Mouse (Mus musculus) CH12.LX (cell line): ENCODE data around the gene Htra3. TPM values are rescaled to one million over a fixed set of nuclear protein-coding genes. Genes with fewer than 3 reads are reported as not detected.

ENCODE experiments used
- DNase-seq: peaks from one replicate; pipeline ENCODE4 v3.0.0-alpha.2; 2013; ENCODE audit errors: extremely low read depth
- H3K27ac ChIP-seq: 2 replicates; pipeline ENCODE4 v1.5.1; 2012; ENCODE audit warnings: low read depth, mild to moderate bottlenecking, control low read depth, moderate library complexity; ENCODE audit not compliant: insufficient read depth
- H3K27me3 ChIP-seq: replicated peaks from 2 replicates; pipeline ENCODE3; 2012; ENCODE audit warnings: inconsistent platforms
- H3K36me3 ChIP-seq, 2 experiments: replicated peaks in 1 of 2; 2 replicates each; pipeline versions ENCODE3 to v1.6.1; 2012; ENCODE audit warnings: inconsistent platforms in 1 of 2, low read length in 1 of 2, mild to moderate bottlenecking in 1 of 2, mixed read lengths in 1 of 2, moderate library complexity in 1 of 2; ENCODE audit not compliant: control insufficient read depth in 1 of 2, insufficient read depth in 1 of 2
- H3K4me1 ChIP-seq, 2 experiments: 2 replicates each; pipeline ENCODE4 v1.6.1; 2012; ENCODE audit warnings: inconsistent platforms in 1 of 2, moderate library complexity in 1 of 2; ENCODE audit not compliant: insufficient read depth in 2 of 2, control insufficient read depth in 1 of 2
- H3K4me2 ChIP-seq: 2 replicates; pipeline ENCODE4 v1.6.1; 2012; ENCODE audit warnings: low read depth, mild to moderate bottlenecking, control low read depth; ENCODE audit not compliant: poor library complexity, insufficient read depth, severe bottlenecking
- H3K4me3 ChIP-seq, 3 experiments: fragments of 150-350 bp in 1 of 3; sonication (generic) in 1 of 3; replicated peaks in 1 of 3; 2 replicates each; pipeline versions ENCODE3 to v1.5.1; 2011 to 2012; ENCODE audit warnings: low read depth in 2 of 3, low read length in 2 of 3, mild to moderate bottlenecking in 2 of 3, moderate library complexity in 2 of 3, control low read depth in 1 of 3, improper control_type of control experiment in 1 of 3, inconsistent platforms in 1 of 3, mixed read lengths in 1 of 3; ENCODE audit not compliant: poor library complexity in 1 of 3
- H3K79me2 ChIP-seq: replicated peaks from 2 replicates; pipeline ENCODE4 v1.6.1; 2012; ENCODE audit warnings: mild to moderate bottlenecking, moderate library complexity; ENCODE audit not compliant: control insufficient read depth, poor library complexity, insufficient read depth, severe bottlenecking; ENCODE audit errors: extremely low read depth
- H3K9ac ChIP-seq: 2 replicates; pipeline ENCODE4 v1.6.1; 2012; ENCODE audit warnings: low read depth, mild to moderate bottlenecking, control low read depth, moderate library complexity; ENCODE audit not compliant: insufficient read depth
- H3K9me3 ChIP-seq: replicated peaks from 2 replicates; pipeline ENCODE3; 2012; ENCODE audit warnings: low read length, inconsistent platforms, mixed read lengths
- CHD1 ChIP-seq: IDR thresholded peaks from 2 replicates; pipeline ENCODE4 v1.6.1; 2012; ENCODE audit warnings: low read depth, low read length, improper control_type of control experiment, inconsistent platforms
- CTCF ChIP-seq, 2 experiments: IDR thresholded peaks in 1 of 2; conservative IDR thresholded peaks in 1 of 2; 2 replicates each; pipeline ENCODE4 v1.5.1; 2011 to 2012; ENCODE audit warnings: low read depth in 2 of 2, low read length in 2 of 2, improper control_type of control experiment in 1 of 2, inconsistent platforms in 1 of 2, mild to moderate bottlenecking in 1 of 2, moderate library complexity in 1 of 2
- EP300 ChIP-seq: IDR thresholded peaks from 2 replicates; pipeline ENCODE4 v1.6.1; 2011; ENCODE audit warnings: low read length, improper control_type of control experiment
- HCFC1 ChIP-seq: IDR thresholded peaks from 2 replicates; pipeline ENCODE4 v1.6.1; 2012; ENCODE audit warnings: low read depth, mild to moderate bottlenecking, inconsistent platforms, low read length, improper control_type of control experiment
- IRF4 ChIP-seq: IDR thresholded peaks from 2 replicates; pipeline ENCODE4 v1.6.1; 2014; ENCODE audit warnings: low read depth, mild to moderate bottlenecking, inconsistent platforms, low read length, improper control_type of control experiment
- JUND ChIP-seq: conservative IDR thresholded peaks from 2 replicates; pipeline ENCODE4 v1.6.1; 2011; ENCODE audit warnings: low read depth, low read length, improper control_type of control experiment
- KAT2A ChIP-seq: IDR thresholded peaks from 2 replicates; pipeline ENCODE4 v1.6.1; 2012; ENCODE audit warnings: low read length, improper control_type of control experiment, inconsistent platforms; ENCODE audit not compliant: insufficient replicate concordance
- MAFK ChIP-seq: IDR thresholded peaks from 2 replicates; pipeline ENCODE4 v1.6.1; 2011; ENCODE audit warnings: low read length, improper control_type of control experiment; ENCODE audit not compliant: insufficient replicate concordance
- MAZ ChIP-seq: IDR thresholded peaks from 2 replicates; pipeline ENCODE4 v1.6.1; 2012; ENCODE audit warnings: low read depth, mild to moderate bottlenecking, inconsistent platforms, low read length, improper control_type of control experiment, moderate library complexity
- MEF2A ChIP-seq: IDR thresholded peaks from 2 replicates; pipeline ENCODE4 v1.6.1; 2014; ENCODE audit warnings: low read depth, mild to moderate bottlenecking, inconsistent platforms, low read length, improper control_type of control experiment, borderline replicate concordance
- MYC ChIP-seq: IDR thresholded peaks from 2 replicates; pipeline ENCODE4 v1.6.1; 2011; ENCODE audit warnings: low read depth, mild to moderate bottlenecking, improper control_type of control experiment, low read length
- POLR2A ChIP-seq: IDR thresholded peaks from 2 replicates; pipeline ENCODE4 v1.6.1; 2011; ENCODE audit warnings: low read depth, mild to moderate bottlenecking, improper control_type of control experiment, low read length
- POLR2AphosphoS2 ChIP-seq: IDR thresholded peaks from 2 replicates; pipeline ENCODE4 v1.6.1; 2011; ENCODE audit warnings: low read depth, low read length, improper control_type of control experiment
- RCOR1 ChIP-seq: conservative IDR thresholded peaks from 2 replicates; pipeline ENCODE4 v1.6.1; 2012; ENCODE audit warnings: low read depth, mild to moderate bottlenecking, inconsistent platforms, low read length, improper control_type of control experiment
- TBP ChIP-seq: conservative IDR thresholded peaks from 2 replicates; pipeline ENCODE4 v1.6.1; 2011; ENCODE audit warnings: low read depth, low read length, improper control_type of control experiment
- UBTF ChIP-seq: IDR thresholded peaks from 2 replicates; pipeline ENCODE4 v1.6.1; 2012; ENCODE audit warnings: low read depth, mild to moderate bottlenecking, inconsistent platforms, low read length, improper control_type of control experiment, moderate library complexity
- ZC3H11A ChIP-seq: IDR thresholded peaks from 2 replicates; pipeline ENCODE4 v1.6.1; 2012; ENCODE audit warnings: low read depth, mild to moderate bottlenecking, inconsistent platforms, low read length, improper control_type of control experiment
- ZMIZ1 ChIP-seq: IDR thresholded peaks from 2 replicates; pipeline ENCODE4 v1.6.1; 2012; ENCODE audit warnings: low read depth, mild to moderate bottlenecking, inconsistent platforms, low read length, improper control_type of control experiment
- dilution Hi-C: fragments of 300-500 bp; cut with MboI; formaldehyde crosslinking; loops from 2 replicates; pipeline ENCODE4 v1.14.3; 2020; ENCODE audit warnings: low sequenced_read_pairs; ENCODE audit not compliant: extremely low pct_unique_long_range_greater_than_20kb, extremely low pct_ligation_motif_present
- in situ Hi-C: fragments of 300-500 bp; cut with MboI; formaldehyde crosslinking; loops from 3 replicates; pipeline ENCODE4 v1.14.3; 2019; ENCODE audit warnings: low sequenced_read_pairs, low pct_ligation_motif_present, low pct_unique_long_range_greater_than_20kb, mixed read lengths
- polyA plus RNA-seq: library from polyadenylated mRNA; unstranded; fragments of >175 nt; gene quantifications from 2 replicates; pipeline ENCODE4 v1.2.1, GENCODE M21; 2012; ENCODE audit warnings: low read depth; ENCODE audit not compliant: insufficient read length
- total RNA-seq, 2 experiments: library from RNA; depleted of rRNA; stranded (reverse); fragments of 300-350 nt in 1 of 2; fragments of >200 nt in 1 of 2; gene quantifications; 2 replicates each; pipeline ENCODE4 v1.2.3; 2012 to 2014

Htra3 gene
- total and polyA plus RNA-seq, 3 experiments, result not detected

- Histone ChIP-seq H3K4me1 (0 out of 4 replicates have a peak, but pooled peaks cover 0 to 5% of the 10 kb centered on the region in 2 experiments), H3K27me3 (peaks cover 57% of the 10 kb centered on the region), H3K36me3 (no peaks in the 10 kb centered on the region), H3K4me3 (no peak overlapping the region), H3K9me3 (no peaks in the 10 kb centered on the region), H3K27ac (no peak overlapping the region), H3K9ac (no peak overlapping the region), H3K4me2 (no peak overlapping the region), H3K79me2 (no peaks in the 10 kb centered on the region)
- in situ Hi-C loops (no loop called here), dilution Hi-C loops (no loop called here)
- no peak for TF ChIP-seq MAZ
- TF ChIP-seq JUND, result no peak
- no peak for TF ChIP-seq ZC3H11A
- TF ChIP-seq MYC, result no peak
- TF ChIP-seq HCFC1, result no peak
- no peak for TF ChIP-seq TBP
- DNase-seq, result no peak
Measured at GRCm38 (mm10) chr5:35647562-35647961, 32.0 kb downstream of the Htra3 start.

GRCm38 (mm10) chr5:35646927-35647326 is 32.7 kb downstream of the Htra3 start:
- Histone ChIP-seq H3K9ac (no peak overlapping the region), H3K79me2 (no peaks in the 10 kb centered on the region), H3K27me3 (peaks cover 56% of the 10 kb centered on the region), H3K36me3 (no peaks in the 10 kb centered on the region), H3K27ac (no peak overlapping the region)
- dilution Hi-C loops, result no loop called here
- TF ChIP-seq POLR2A (no peak), EP300 (no peak), MAFK (no peak), POLR2AphosphoS2 (no peak), CTCF (conservative IDR thresholded peaks at IDR 0.05 in 1 of 2, IDR thresholded peaks at IDR 0.05 in 1 of 2; ENCODE audit: low read depth in 2 of 2, low read length in 2 of 2) (no peak), ZMIZ1 (no peak), CHD1 (no peak), RCOR1 (no peak), MEF2A (no peak), KAT2A (no peak), IRF4 (no peak), UBTF (no peak)
- TF ChIP-seq, all 38 proteins: peak for 0
- H3K4me2 ChIP-seq, result no peak overlapping the region
- H3K9me3 ChIP-seq, result no peaks in the 10 kb centered on the region
- no peak overlapping the region for H3K4me3 ChIP-seq
- 0 out of 4 replicates have a peak, but pooled peaks cover 0 to 5% of the 10 kb centered on the region in 2 experiments for H3K4me1 ChIP-seq
- in situ Hi-C loops, result no loop called here
- DNase-seq, result no peak
